Mouse (Mus musculus) G1E (cell line): ENCODE results near the gene Numa1.

Experiments
- CTCF ChIP-seq: IDR thresholded peaks from 2 replicates; pipeline ENCODE4 v1.5.1; 2012; ENCODE audit warnings: low read depth, low read length, inconsistent platforms, mixed read lengths
- GATA1 ChIP-seq: IDR thresholded peaks from 2 replicates; pipeline ENCODE4 v1.6.1; 2012; ENCODE audit warnings: borderline replicate concordance, low read length, inconsistent platforms, mixed read lengths
- GATA2 ChIP-seq: IDR thresholded peaks from 2 replicates; pipeline ENCODE4 v1.6.1; 2012; ENCODE audit warnings: low read depth, low read length, inconsistent platforms, borderline replicate concordance
- POLR2AphosphoS5 ChIP-seq: IDR thresholded peaks from 2 replicates; pipeline ENCODE4 v1.6.1; 2012; ENCODE audit warnings: low read depth, low read length, inconsistent platforms; ENCODE audit not compliant: insufficient replicate concordance
- TAL1 ChIP-seq: conservative IDR thresholded peaks from 2 replicates; pipeline ENCODE4 v1.6.1; 2012; ENCODE audit warnings: low read depth, low read length, inconsistent platforms, mixed read lengths

DNA sequence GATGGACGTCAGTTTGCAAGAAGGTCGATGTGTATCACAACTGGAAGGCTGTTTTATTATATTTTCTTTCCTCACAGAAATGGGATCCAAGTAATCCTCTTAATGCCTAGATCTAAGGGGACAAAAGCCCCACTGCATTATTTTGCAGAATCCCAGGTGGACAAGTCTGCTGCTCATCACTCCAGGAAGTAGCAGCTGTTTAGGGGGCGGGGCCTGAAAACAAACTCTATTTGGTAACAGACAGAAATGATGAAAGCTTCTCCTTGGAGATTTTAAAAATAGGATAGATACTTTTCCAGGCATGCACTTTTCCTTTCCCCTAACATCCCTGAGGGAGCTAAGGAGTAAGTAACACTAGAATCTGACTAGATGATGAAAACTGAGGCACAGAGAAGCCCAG lies 103.4 kb downstream of the Numa1 start:
- TF ChIP-seq GATA1 = no peak
- TF ChIP-seq CTCF = no peak
- no peak for TF ChIP-seq TAL1
- no peak for TF ChIP-seq POLR2AphosphoS5
- TF ChIP-seq GATA2 = no peak
